Mouse (Mus musculus): ENCODE data around the gene Rpl27a. TPM values are rescaled to one million over a fixed set of nuclear protein-coding genes. Genes with fewer than 3 reads are reported as not detected.

Rpl27a gene
- polyA plus RNA-seq, 1 experiment from 2014 or later: 165 TPM

DNA sequence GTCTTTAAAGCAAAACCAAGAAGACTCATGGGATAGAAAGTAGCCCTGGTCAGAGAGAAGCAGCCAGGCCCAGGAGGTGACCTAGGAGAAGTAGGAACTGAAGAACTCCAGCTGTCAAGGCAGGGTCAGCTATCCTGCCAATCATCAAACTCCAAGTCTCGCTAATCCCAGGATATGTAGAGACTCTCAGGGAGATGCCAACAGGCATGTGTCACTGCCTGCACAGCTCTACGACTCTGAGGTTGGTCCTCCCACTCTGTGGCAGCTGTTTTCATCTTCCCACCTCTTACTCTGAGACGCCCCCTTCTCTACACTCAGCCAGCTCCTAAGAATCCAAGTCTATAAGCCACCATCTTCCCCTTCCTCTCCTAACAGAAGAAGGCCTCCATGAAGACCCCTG is 13.7 kb downstream of the Rpl27a start:
- no peak overlapping the region for H3K4me3 ChIP-seq (ENCODE audit: low read length)
- 74% methylated on average over 3 of the region's 3 CpGs for WGBS
- H3K27ac ChIP-seq (ENCODE audit: low read depth, low read length): no peak overlapping the region
- H3K27me3 ChIP-seq (ENCODE audit: control insufficient read depth, insufficient read depth, low read length): no peaks in the 10 kb centered on the region
- no peak overlapping the region for H3K4me2 ChIP-seq (replicated peaks; ENCODE audit: low read depth, low read length)
- H3K9me3 ChIP-seq (ENCODE audit: control insufficient read depth, low read length): no peaks in the 10 kb centered on the region
- H3K36me3 ChIP-seq (ENCODE audit: control insufficient read depth, insufficient read depth, low read length): peaks cover 42% of the 10 kb centered on the region; the same call in 1 of the 2 replicates
- no peak for ATAC-seq (ENCODE audit: low FRiP score, low TSS enrichment)
- no peaks in the 10 kb centered on the region for H3K4me1 ChIP-seq (ENCODE audit: control insufficient read depth, insufficient read depth, low read length)
- H3K9ac ChIP-seq (ENCODE audit: low read depth, low read length): no peak overlapping the region

DNA sequence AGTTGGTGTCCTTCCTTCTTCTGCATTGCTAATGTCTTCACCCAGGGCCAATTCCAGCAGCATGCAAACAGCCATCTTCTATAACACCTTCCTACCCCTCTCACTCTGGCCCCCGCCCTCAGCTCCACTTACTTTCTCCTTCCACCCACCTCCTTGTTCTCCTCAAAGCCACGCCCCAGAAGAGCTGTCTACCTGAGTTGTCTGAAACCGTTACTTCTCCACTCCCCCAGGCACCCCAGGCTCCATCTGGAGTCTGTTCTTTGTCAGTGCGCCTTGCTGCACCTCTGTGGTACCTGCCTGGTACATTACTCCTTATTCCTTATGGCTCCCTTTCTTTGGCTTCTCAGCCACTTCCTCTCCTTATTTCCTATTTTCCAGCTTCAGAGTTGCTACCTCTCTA is 14.2 kb downstream of the Rpl27a start:
- peaks cover 41% of the 10 kb centered on the region; the same call in 1 of the 2 replicates for H3K36me3 ChIP-seq (ENCODE audit: control insufficient read depth, insufficient read depth, low read length)
- H3K4me3 ChIP-seq (ENCODE audit: low read length): no peak overlapping the region
- ATAC-seq (ENCODE audit: low FRiP score, low TSS enrichment): no peak
- no peak overlapping the region for H3K9ac ChIP-seq (ENCODE audit: low read depth, low read length)
- H3K27me3 ChIP-seq (ENCODE audit: control insufficient read depth, insufficient read depth, low read length): no peaks in the 10 kb centered on the region
- no peaks in the 10 kb centered on the region for H3K9me3 ChIP-seq (ENCODE audit: control insufficient read depth, low read length)
- H3K4me2 ChIP-seq (replicated peaks; ENCODE audit: low read depth, low read length): no peak overlapping the region
- no peak overlapping the region for H3K27ac ChIP-seq (ENCODE audit: low read depth, low read length)
- H3K4me1 ChIP-seq (ENCODE audit: control insufficient read depth, insufficient read depth, low read length): no peaks in the 10 kb centered on the region
- 78% methylated on average over 4 of the region's 4 CpGs for WGBS

DNA sequence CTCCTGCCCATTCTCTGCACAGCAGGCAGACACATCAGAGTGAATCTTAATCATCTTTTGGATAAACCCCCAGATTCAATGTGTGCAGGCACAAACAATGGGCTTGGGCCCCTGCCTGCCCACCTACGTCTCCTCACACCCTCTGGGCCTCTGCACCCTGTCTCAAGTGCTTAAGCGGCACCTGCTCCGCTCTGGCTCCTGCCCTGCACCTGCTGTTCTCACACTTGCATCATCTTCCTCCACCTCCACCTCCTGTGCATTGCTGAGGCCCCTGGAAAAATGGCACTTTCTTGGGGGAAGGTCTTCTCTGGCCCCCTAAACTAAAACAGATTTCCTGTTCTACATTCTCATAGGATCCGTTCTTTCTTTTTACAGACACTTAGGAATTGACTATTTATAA is 14.9 kb downstream of the Rpl27a start:
- Histone ChIP-seq H3K36me3 (ENCODE audit: control insufficient read depth, insufficient read depth, low read length) (peaks cover 41% of the 10 kb centered on the region; the same call in 1 of the 2 replicates), H3K4me2 (replicated peaks; ENCODE audit: low read depth, low read length) (no peak overlapping the region), H3K27me3 (ENCODE audit: control insufficient read depth, insufficient read depth, low read length) (no peaks in the 10 kb centered on the region), H3K4me1 (ENCODE audit: control insufficient read depth, insufficient read depth, low read length) (no peaks in the 10 kb centered on the region), H3K27ac (ENCODE audit: low read depth, low read length) (no peak overlapping the region), H3K9ac (ENCODE audit: low read depth, low read length) (no peak overlapping the region), H3K9me3 (ENCODE audit: control insufficient read depth, low read length) (no peaks in the 10 kb centered on the region), H3K4me3 (ENCODE audit: low read length) (no peak overlapping the region)
- 93% methylated on average over 4 of the region's 4 CpGs for WGBS
- ATAC-seq (ENCODE audit: low FRiP score, low TSS enrichment): no peak

DNA sequence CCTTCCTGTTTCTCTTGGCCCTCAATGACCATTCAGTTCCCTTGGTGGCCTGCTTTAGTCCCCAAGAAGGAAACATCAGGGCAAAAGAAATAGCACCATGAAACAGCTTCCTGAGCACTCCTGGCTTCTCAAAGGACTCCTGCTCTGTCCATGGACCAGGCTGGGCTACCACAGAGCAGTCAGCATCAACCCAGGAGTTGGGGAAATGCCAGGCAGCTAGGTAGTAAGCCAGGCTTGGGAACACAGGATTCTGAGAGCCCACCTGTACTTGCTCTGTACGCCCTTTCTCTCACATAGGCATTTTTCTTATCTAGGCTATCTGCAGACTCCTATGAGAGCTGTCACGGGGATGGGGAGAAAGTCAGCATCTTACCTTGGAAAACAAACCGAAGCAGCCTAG is 16.0 kb downstream of the Rpl27a start:
- 85% methylated on average over 3 of the region's 3 CpGs for WGBS

DNA sequence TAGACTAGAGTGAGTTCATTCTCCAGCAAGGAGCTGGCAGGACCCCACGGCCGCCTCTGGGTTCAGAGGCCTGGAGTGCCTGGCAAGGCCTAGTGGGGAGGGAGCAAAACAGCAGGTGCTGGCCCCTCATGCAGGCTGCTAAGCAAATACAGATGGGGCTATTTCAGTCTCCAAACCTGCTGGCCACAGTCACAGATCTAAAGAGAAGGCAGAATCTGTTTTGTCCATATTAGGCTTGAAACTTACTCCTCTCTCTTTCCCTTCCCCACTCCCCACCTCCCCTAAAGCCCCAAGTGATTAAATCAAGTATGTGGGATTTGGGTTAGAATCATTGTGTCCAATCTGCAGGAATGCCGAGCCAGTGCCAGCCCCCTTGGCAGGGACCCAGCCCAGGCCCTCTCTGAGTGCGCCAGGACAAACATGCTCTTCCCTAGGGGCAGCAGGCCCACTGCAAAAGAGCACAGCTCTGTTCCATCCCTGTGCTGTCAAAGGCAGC is 17.6 kb downstream of the Rpl27a start:
- Histone ChIP-seq H3K27ac (ENCODE audit: low read depth, low read length) (peak overlapping the region; percentile 13; the same call in 1 of the 2 replicates), H3K4me2 (replicated peaks; ENCODE audit: low read depth, low read length) (no peak overlapping the region), H3K9ac (ENCODE audit: low read depth, low read length) (no peak overlapping the region), H3K9me3 (ENCODE audit: control insufficient read depth, low read length) (no peaks in the 10 kb centered on the region), H3K4me3 (ENCODE audit: low read length) (no peak overlapping the region), H3K4me1 (ENCODE audit: control insufficient read depth, insufficient read depth, low read length) (no peaks in the 10 kb centered on the region), H3K36me3 (ENCODE audit: control insufficient read depth, insufficient read depth, low read length) (peaks cover 38% of the 10 kb centered on the region; the same call in 1 of the 2 replicates), H3K27me3 (ENCODE audit: control insufficient read depth, insufficient read depth, low read length) (no peaks in the 10 kb centered on the region)
- ATAC-seq (ENCODE audit: low FRiP score, low TSS enrichment): no peak
- 86% methylated on average over 4 of the region's 4 CpGs for WGBS

More for the DNA sequence above, 16.0 kb downstream of the Rpl27a start:
- no peak overlapping the region for H3K4me2 ChIP-seq (replicated peaks; ENCODE audit: low read depth, low read length)
- H3K9me3 ChIP-seq (ENCODE audit: control insufficient read depth, low read length): no peaks in the 10 kb centered on the region
- no peak overlapping the region for H3K4me3 ChIP-seq (ENCODE audit: low read length)
- H3K9ac ChIP-seq (ENCODE audit: low read depth, low read length): no peak overlapping the region
- ATAC-seq (ENCODE audit: low FRiP score, low TSS enrichment): no peak
- peaks cover 50% of the 10 kb centered on the region; the same call in 1 of the 2 replicates for H3K36me3 ChIP-seq (ENCODE audit: control insufficient read depth, insufficient read depth, low read length)
- no peak overlapping the region for H3K27ac ChIP-seq (ENCODE audit: low read depth, low read length)
- no peaks in the 10 kb centered on the region for H3K4me1 ChIP-seq (ENCODE audit: control insufficient read depth, insufficient read depth, low read length)
- H3K27me3 ChIP-seq (ENCODE audit: control insufficient read depth, insufficient read depth, low read length): no peaks in the 10 kb centered on the region

DNA sequence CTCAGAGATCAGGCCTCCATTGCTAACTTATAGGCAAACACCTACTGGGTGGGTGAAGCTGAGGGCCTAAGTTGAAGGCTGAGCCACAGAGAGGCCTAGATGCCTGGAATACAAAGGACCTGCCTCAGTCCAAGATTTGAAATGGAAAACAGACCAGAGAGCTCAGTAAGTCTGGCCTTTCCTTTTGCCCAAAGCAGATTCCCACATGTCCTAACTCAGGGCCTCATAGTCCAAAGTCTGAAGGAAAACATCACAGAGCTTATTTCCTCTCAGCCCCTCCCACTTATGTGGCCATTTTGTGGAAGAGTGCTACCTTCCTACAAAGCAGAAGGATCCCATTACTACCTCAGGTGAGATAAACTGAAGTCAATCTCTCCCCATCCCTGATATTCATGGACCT is 22.0 kb downstream of the Rpl27a start:
- H3K4me3 ChIP-seq (ENCODE audit: low read length): no peak overlapping the region
- peaks cover 34% of the 10 kb centered on the region for H3K36me3 ChIP-seq (ENCODE audit: control insufficient read depth, insufficient read depth, low read length)
- H3K27me3 ChIP-seq (ENCODE audit: control insufficient read depth, insufficient read depth, low read length): no peaks in the 10 kb centered on the region
- no peak overlapping the region for H3K9ac ChIP-seq (ENCODE audit: low read depth, low read length)
- no peak overlapping the region for H3K4me2 ChIP-seq (replicated peaks; ENCODE audit: low read depth, low read length)
- no peaks in the 10 kb centered on the region for H3K4me1 ChIP-seq (ENCODE audit: control insufficient read depth, insufficient read depth, low read length)
- H3K9me3 ChIP-seq (ENCODE audit: control insufficient read depth, low read length): no peaks in the 10 kb centered on the region
- no peak for ATAC-seq (ENCODE audit: low FRiP score, low TSS enrichment)
- H3K27ac ChIP-seq (ENCODE audit: low read depth, low read length): no peak overlapping the region

DNA sequence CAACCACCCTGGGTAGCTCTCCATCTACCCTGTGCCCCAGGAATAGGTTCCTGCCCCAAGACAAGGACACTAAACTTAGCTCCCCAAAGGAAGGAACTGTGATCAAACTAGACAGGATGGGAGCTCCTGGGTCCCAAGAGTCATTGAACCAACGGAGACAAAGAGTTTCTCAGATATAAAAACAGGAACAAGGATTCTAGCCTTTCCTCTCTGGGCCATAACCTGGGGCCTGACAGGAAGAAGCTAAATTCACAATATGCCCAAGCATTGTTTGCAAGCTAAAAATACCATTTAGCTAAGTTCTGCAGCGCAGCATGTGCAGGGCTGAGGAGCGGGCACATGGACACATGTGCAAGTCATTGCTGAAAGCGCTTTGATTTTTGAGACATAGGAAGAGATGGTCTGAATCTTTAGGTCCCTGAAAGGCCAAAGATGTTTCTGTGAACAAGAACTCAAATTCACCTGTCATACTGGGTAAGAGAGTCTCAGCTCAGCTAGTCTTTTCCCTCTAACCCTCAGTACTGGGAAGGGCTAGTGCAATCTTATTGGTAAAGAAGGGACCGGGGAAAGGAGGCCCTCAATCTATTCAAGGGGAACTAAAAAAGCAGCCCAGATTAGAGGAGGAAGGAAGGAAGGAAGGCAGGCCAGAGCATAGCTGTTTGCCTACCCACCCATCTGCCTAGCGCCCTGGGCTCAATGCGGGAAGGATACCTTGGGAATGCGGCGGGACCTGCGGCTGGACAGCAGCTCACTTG is 22.8 kb downstream of the Rpl27a start:
- no peaks in the 10 kb centered on the region for H3K27me3 ChIP-seq (ENCODE audit: control insufficient read depth, insufficient read depth, low read length)
- WGBS: 79% methylated on average over 10 of the region's 10 CpGs
- no peak for ATAC-seq (ENCODE audit: low FRiP score, low TSS enrichment)

DNA sequence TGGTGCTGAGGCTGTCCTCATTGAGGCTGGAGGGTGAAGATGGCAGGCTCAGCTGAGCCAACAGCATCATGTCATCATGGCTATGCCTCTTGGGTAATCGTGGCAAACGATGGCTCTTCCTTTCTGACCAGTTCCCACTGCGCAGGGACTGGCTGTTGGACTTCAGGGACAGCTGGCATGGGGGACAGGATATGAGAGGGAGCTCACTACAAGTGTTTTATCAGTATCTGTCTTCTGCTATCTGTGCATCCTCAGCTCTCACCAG is 23.3 kb downstream of the Rpl27a start:
- 94% methylated on average over 3 of the region's 3 CpGs for WGBS
- no peak overlapping the region for H3K27ac ChIP-seq (ENCODE audit: low read depth, low read length)
- H3K36me3 ChIP-seq (ENCODE audit: control insufficient read depth, insufficient read depth, low read length): peaks cover 34% of the 10 kb centered on the region
- no peak for ATAC-seq (ENCODE audit: low FRiP score, low TSS enrichment)
- H3K4me2 ChIP-seq (replicated peaks; ENCODE audit: low read depth, low read length): no peak overlapping the region
- no peaks in the 10 kb centered on the region for H3K27me3 ChIP-seq (ENCODE audit: control insufficient read depth, insufficient read depth, low read length)
- H3K9ac ChIP-seq (ENCODE audit: low read depth, low read length): no peak overlapping the region
- no peaks in the 10 kb centered on the region for H3K4me1 ChIP-seq (ENCODE audit: control insufficient read depth, insufficient read depth, low read length)
- H3K9me3 ChIP-seq (ENCODE audit: control insufficient read depth, low read length): no peaks in the 10 kb centered on the region
- H3K4me3 ChIP-seq (ENCODE audit: low read length): no peak overlapping the region

More for the DNA sequence above, 22.8 kb downstream of the Rpl27a start:
- H3K9ac ChIP-seq (ENCODE audit: low read depth, low read length): no peak overlapping the region
- no peak overlapping the region for H3K27ac ChIP-seq (ENCODE audit: low read depth, low read length)
- peaks cover 34% of the 10 kb centered on the region for H3K36me3 ChIP-seq (ENCODE audit: control insufficient read depth, insufficient read depth, low read length)
- H3K4me2 ChIP-seq (replicated peaks; ENCODE audit: low read depth, low read length): no peak overlapping the region
- H3K4me3 ChIP-seq (ENCODE audit: low read length): no peak overlapping the region
- H3K9me3 ChIP-seq (ENCODE audit: control insufficient read depth, low read length): no peaks in the 10 kb centered on the region
- H3K4me1 ChIP-seq (ENCODE audit: control insufficient read depth, insufficient read depth, low read length): no peaks in the 10 kb centered on the region

DNA sequence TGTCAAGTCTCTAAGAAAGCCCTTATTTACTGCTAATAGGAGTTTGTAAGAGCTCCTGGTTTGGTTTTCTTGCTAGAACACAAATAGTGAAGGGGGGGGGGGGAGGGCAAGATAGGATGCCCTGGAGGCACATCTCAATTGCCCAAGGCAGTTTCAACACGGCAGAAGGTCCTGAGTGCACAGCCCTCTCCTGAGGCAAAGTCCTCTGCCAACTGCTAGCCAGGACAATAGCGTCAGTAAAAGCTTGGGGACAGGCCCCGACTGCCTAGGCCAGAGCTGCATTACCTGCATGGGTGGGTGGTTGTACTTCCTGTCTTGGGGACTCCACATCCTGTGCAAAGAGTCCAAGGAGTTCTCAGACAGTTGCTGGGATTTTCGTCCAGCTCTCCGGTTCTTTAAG is 25.8 kb downstream of the Rpl27a start:
- Histone ChIP-seq H3K27ac (ENCODE audit: low read depth, low read length) (no peak overlapping the region), H3K4me1 (ENCODE audit: control insufficient read depth, insufficient read depth, low read length) (no peaks in the 10 kb centered on the region), H3K4me2 (replicated peaks; ENCODE audit: low read depth, low read length) (no peak overlapping the region), H3K4me3 (ENCODE audit: low read length) (no peak overlapping the region), H3K9me3 (ENCODE audit: control insufficient read depth, low read length) (no peaks in the 10 kb centered on the region), H3K9ac (ENCODE audit: low read depth, low read length) (no peak overlapping the region), H3K36me3 (ENCODE audit: control insufficient read depth, insufficient read depth, low read length) (peaks cover 28% of the 10 kb centered on the region), H3K27me3 (ENCODE audit: control insufficient read depth, insufficient read depth, low read length) (no peaks in the 10 kb centered on the region)
- 74% methylated on average over 5 of the region's 5 CpGs for WGBS
- no peak for ATAC-seq (ENCODE audit: low FRiP score, low TSS enrichment)

Measured in kidney, embryonic 14.5 days (tissue).